Mouse (Mus musculus) granulocyte monocyte progenitor cell, adult 5-6 weeks (primary cell): Measurements from ENCODE around the gene Slc39a2. TPM values are rescaled to one million over a fixed set of nuclear protein-coding genes. Genes with fewer than 3 reads are reported as not detected.

Experiments
- ATAC-seq: replicated peaks from 2 replicates; pipeline ENCODE4 v1.8.0; 2016; ENCODE audit warnings: mild to moderate bottlenecking, moderate TSS enrichment, inconsistent platforms; ENCODE audit not compliant: poor library complexity, severe bottlenecking
- total RNA-seq, 2 experiments: library from RNA; stranded (forward) in 1 of 2; stranded (reverse) in 1 of 2; fragments of 200-712, 200-1000 nt in 1 of 2; fragments of >200 nt in 1 of 2; fragmentation: Nextera tagmentation in 1 of 2; gene quantifications; 2 replicates each; pipeline ENCODE4 v1.2.3; 2014 to 2017

Slc39a2 gene
- total RNA-seq (2014; fragmentation: Nextera tagmentation), result 0.49 and 1.4 TPM in 2 replicates
- 0.09 and 0.21 TPM in 2 replicates for total RNA-seq (2017)

GRCm38 (mm10) chr14:51892191-51892939, at the start of gene Slc39a2:
TSS of gene Slc39a2 (plus strand) at chr14:51892889.
- no peak for ATAC-seq

DNA sequence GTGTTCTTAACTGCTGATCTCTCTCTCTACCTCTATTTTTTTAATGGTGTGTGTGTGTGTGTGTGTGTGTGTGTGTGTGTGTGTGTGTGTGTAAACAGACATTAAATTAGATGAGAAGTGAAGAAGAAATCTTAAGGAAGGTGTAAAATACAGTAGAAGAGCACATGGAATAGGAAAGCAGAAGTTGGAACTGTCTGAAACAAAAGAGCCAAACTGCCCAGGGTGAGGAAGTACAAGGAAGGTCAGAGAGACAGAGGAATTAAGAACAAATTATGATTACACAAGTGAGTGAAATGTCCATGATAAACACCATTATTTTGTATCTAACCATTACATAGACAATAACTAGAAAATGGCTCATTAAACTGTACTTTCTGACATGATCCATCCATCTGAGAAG, 48.8 kb upstream of the Slc39a2 start:
- ATAC-seq, result peak; percentile 70

- ATAC-seq, result no peak
These were observed 46.1 kb upstream of the Slc39a2 start for GRCm38 (mm10) chr14:51846566-51846965.

DNA sequence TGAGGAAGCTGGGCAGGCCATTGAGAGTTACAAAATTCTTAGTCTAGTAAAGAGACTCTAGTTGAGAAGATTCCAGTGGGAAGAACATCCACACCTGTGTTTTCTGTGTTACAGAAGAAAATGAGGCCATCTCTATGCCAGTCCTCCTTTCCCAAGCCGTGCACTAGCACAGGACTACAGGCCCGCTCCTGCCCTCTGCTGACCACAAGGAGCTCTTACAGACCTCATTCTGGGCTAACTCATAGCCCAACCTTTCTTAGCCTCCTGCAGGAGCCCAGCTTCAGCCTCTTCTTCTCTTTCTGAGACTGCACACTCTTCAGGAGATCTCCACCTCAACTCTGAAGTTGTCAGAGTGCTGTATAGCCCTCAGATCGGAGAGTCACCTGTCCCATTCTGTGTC, 41.7 kb upstream of the Slc39a2 start:
- ATAC-seq, result peak; percentile 53

- ATAC-seq, result no peak
These were observed 39.3 kb upstream of the Slc39a2 start, which contains the start of gene Ear6 for GRCm38 (mm10) chr14:51853399-51853798. TSS of gene Ear6 (plus strand) at chr14:51853699.

GRCm38 (mm10) chr14:51855280-51855679, 37.4 kb upstream of the Slc39a2 start:
- peak; percentile 67 for ATAC-seq

- peak; percentile 58; the same call in 1 of the 2 replicates for ATAC-seq
These were observed 29.1 kb upstream of the Slc39a2 start for GRCm38 (mm10) chr14:51863603-51864002.

DNA sequence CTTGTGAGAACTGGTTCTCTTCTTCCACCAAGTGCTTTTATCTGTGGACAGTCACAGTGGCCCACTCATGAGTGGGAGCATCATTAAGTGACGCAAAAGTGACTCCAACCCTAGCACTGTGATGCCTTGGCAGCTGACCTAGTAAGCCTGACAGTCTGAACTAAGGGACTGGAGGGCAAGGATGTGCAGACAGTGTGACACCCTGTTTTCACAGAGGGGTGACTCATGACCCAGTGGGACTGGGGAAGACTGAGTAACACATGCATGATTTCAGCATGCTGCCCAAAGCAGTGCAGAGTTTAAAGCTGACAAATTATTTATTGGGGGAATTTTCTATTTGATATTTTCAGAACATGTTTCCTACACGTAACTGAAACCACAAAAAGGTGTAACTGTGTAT, 21.9 kb upstream of the Slc39a2 start:
- ATAC-seq, result no peak

- ATAC-seq, result no peak
These were observed 20.9 kb upstream of the Slc39a2 start for GRCm38 (mm10) chr14:51871741-51872140.

- ATAC-seq, result no peak
These were observed 15.2 kb upstream of the Slc39a2 start for GRCm38 (mm10) chr14:51877517-51877916.

DNA sequence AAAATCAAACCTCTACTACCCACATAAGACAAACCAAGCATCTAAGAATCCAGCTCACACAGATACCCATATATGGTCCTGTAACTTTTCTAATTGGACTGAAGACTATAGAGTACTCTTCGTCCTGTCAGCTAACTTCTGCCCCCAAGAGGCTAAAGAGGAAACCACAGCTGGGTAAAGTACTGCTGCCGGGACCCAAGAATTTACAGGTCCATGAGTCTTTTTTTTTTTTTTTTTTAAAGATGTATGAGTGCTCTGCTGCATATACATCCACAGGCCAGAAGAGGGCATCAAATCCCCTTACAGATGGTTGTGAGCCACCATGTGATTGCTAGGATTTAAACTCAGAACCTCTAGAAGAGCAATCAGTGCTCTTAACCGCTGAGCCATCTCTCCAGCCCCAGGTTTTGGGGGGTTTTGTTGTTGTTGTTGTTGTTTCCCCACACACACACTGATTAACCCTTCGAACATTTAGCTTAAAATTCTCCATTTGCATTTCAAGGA, 9.1 kb upstream of the Slc39a2 start:
- peak; percentile 57 for ATAC-seq

- no peak for ATAC-seq
These were observed 8.6 kb upstream of the Slc39a2 start for GRCm38 (mm10) chr14:51884031-51884544.

DNA sequence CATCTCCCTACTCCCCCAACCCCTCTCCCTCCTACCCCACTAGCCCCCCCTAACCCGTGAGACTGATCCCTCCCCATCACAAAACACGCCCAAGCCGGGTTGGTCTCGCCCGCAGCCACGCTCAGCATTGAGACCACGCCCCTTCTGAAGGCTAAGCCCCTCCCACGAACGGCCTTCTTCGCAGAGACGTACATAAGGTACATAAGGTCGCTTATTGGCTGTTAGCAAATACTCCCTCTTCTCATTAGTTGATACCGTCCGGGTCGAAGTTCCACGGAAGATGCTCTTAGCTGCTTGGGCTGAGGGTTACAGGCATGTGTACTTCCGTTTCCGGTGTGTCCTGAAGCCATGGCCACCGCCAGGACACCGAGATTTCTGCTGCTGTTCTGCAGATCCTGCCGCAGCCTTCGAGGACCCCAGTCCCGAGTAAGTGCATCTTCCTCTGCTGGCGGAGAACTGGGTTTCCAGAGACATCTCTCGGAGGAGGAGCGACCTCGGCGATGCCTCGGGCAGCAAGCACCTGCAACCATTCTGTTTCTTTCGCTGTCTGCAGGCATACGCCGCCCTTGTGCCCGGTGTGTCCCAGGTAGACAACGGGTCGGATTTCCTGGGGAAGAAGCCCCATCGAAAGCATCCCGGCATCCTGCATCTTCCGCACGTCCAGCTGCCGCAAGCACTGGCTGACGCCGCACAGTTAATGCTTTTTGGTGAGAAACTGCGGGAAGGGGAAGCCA, 7.9 kb upstream of the Slc39a2 start, which contains the start of gene Mettl17:
Mettl17 (plus strand) TSS at position 245 of the 734 bp plus-strand sequence.
- peak; percentile 94 for ATAC-seq

DNA sequence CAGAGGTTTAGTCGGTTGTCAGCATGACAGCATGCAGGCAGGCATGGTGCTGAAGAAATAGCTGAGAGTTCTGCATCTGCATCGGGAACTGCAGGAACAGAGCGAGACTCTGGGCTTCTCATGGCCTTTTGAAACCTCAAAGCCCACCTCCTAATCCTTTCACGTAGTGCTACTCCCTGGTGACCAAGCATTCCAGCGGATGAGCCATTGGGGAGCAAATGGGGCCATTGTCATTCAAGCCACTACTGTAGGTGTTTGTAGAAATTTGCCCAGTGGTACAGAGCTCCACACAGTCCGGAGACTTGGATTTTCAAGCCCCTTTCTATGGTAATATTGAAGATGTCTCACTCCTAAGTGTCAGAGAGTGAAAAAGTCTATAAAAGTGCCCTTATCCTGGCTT, 6.6 kb upstream of the Slc39a2 start:
- ATAC-seq, result no peak

- no peak for ATAC-seq
These were observed 2.9 kb upstream of the Slc39a2 start for GRCm38 (mm10) chr14:51889833-51890232.

GRCm38 (mm10) chr14:51893094-51893794, 555 bp downstream of the Slc39a2 start:
- ATAC-seq, result no peak

DNA sequence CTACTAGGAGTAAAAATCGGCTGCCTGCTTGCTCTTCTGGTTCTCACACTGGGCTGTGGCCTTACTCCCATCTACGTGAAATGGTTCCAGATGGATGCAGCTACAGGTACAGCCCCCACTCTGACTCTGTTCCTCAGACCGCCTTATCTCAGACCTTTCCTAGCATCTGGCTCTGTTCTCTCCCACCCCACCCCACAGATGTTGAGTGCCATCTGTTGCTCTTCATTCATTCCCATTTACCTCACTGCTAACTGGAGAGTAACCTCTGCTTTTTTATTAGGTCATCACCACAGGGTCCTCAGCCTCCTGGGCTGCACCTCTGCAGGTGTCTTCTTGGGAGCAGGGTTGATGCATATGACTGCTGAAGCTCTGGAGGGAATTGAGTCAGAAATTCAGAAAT, 1.1 kb downstream of the Slc39a2 start:
- no peak for ATAC-seq

- no peak for ATAC-seq
These were observed 2.4 kb downstream of the Slc39a2 start for GRCm38 (mm10) chr14:51895071-51895470.

- ATAC-seq, result no peak
These were observed 3.3 kb downstream of the Slc39a2 start for GRCm38 (mm10) chr14:51896019-51896418.

GRCm38 (mm10) chr14:51896539-51897170, 4.0 kb downstream of the Slc39a2 start:
- no peak for ATAC-seq
